Mouse (Mus musculus) ES-Bruce4 (cell line): ENCODE results near the gene Ppp1r14c. TPM values are rescaled to one million over a fixed set of nuclear protein-coding genes. Genes with fewer than 3 reads are reported as not detected.

Experiments
- H3K27ac ChIP-seq: 2 replicates; pipeline ENCODE4 v1.5.1; 2012; ENCODE audit warnings: low read length, inconsistent platforms; ENCODE audit not compliant: insufficient read depth
- H3K27me3 ChIP-seq: 2 replicates; pipeline ENCODE4 v1.6.1; 2012; ENCODE audit warnings: mild to moderate bottlenecking, low read length, inconsistent platforms; ENCODE audit not compliant: control insufficient read depth, poor library complexity, insufficient read depth, severe bottlenecking
- H3K36me3 ChIP-seq: 2 replicates; pipeline ENCODE4 v1.6.1; 2012; ENCODE audit warnings: inconsistent platforms, mild to moderate bottlenecking, low read length, moderate library complexity; ENCODE audit not compliant: control insufficient read depth, poor library complexity, insufficient read depth, severe bottlenecking
- H3K4me1 ChIP-seq: one replicate; pipeline ENCODE4 v1.8.1; 2011; ENCODE audit warnings: low read length; ENCODE audit not compliant: control insufficient read depth, insufficient read depth
- H3K4me3 ChIP-seq: 2 replicates; pipeline ENCODE4 v1.5.1; 2011; ENCODE audit warnings: low read depth, mild to moderate bottlenecking, low read length
- H3K9ac ChIP-seq: 2 replicates; pipeline ENCODE4 v1.6.1; 2012; ENCODE audit warnings: low read depth, mild to moderate bottlenecking, inconsistent platforms; ENCODE audit not compliant: poor library complexity, severe bottlenecking
- H3K9me3 ChIP-seq: replicated peaks from 2 replicates; pipeline ENCODE4 v1.6.1; 2012; ENCODE audit warnings: mild to moderate bottlenecking, low read length, inconsistent platforms; ENCODE audit not compliant: control insufficient read depth, poor library complexity, insufficient read depth, severe bottlenecking
- CTCF ChIP-seq: IDR thresholded peaks from one replicate; pipeline ENCODE4 v1.8.1; 2011; ENCODE audit warnings: low read depth, low read length
- EP300 ChIP-seq: IDR thresholded peaks from 2 replicates; pipeline ENCODE4 v1.6.1; 2011; ENCODE audit warnings: low read depth, low read length; ENCODE audit not compliant: insufficient read depth
- POLR2A ChIP-seq: IDR thresholded peaks from one replicate; pipeline ENCODE4 v1.8.1; 2011; ENCODE audit warnings: low read length; ENCODE audit not compliant: insufficient read depth
- polyA plus RNA-seq: library from polyadenylated mRNA; stranded (reverse); fragments of >200 nt; gene quantifications from 2 replicates; pipeline ENCODE4 v1.2.4, GENCODE M21; 2011; ENCODE audit warnings: low read depth; ENCODE audit not compliant: missing spikeins, insufficient read depth, insufficient read length

The Ppp1r14c gene
- polyA plus RNA-seq, 1 experiment = 8.7 TPM

DNA sequence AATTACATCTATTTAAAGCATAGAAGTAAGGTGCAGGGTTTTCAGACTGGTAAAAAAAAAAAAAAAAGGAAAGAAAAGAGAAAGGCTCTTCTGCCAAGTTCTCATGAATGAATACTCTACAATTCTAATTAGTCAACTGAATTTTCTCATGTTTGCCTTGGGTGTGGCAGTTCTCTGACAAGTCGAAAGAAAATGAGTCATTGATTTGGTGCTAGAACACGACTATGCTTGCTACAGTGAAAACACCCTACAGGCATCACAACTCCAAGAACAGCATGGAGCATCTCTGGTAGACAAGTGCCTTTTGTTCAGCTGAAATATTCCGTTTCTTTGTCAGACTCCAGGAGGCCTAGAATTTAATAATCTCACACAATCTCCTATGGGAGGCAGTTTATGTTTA, 17.3 kb downstream of the Ppp1r14c start:
- Histone ChIP-seq H3K27ac (no peak overlapping the region), H3K4me3 (no peak overlapping the region), H3K4me1 (no peaks in the 10 kb centered on the region), H3K27me3 (no peaks in the 10 kb centered on the region), H3K36me3 (no peaks in the 10 kb centered on the region), H3K9ac (no peak overlapping the region), H3K9me3 (no peaks in the 10 kb centered on the region)
- TF ChIP-seq POLR2A (no peak), CTCF (no peak)

DNA sequence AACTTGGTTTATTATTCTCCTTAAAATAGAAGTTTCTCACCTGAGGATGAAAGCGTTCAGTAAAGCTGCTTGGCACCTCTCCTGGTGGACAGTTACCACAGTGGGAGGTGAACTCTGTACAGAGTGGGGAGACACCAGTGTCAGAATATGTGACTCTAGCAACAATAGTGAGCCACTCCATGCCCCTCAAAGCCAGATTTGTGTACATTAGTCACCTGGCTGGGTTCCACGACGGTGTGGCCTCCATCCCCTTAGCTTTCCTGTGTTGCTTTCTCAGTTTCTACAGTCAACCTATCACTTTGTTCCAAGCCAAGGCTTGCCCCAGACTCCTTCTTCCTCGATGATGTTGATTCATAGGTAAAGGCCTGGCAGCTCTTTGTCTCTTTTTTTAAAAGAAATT, 26.4 kb downstream of the Ppp1r14c start:
- Histone ChIP-seq H3K9me3 (no peaks in the 10 kb centered on the region), H3K9ac (no peak overlapping the region), H3K27me3 (no peaks in the 10 kb centered on the region), H3K4me3 (no peak overlapping the region), H3K36me3 (no peaks in the 10 kb centered on the region), H3K27ac (no peak overlapping the region), H3K4me1 (no peaks in the 10 kb centered on the region)
- TF ChIP-seq EP300 = no peak
- no peak for TF ChIP-seq POLR2A
- TF ChIP-seq CTCF = no peak

DNA sequence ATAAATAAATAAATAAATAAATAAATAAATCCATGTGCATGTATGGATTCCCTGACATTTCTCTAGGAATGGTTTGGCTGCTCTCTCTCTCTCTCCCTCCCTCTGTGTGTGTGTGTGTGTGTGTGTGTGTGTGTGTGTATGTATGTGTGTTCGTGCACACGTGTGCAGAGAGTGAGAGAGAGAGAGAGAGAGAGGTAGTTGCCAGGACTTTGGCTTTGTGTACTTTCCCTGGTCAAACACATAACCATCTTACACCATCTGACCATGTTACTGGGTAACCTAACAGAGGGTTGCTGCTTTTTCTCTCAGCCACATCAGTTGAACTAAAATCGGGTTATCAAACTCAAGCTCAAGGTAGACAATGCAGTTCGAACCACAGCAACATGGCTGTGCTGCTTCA, 27.7 kb downstream of the Ppp1r14c start:
- Histone ChIP-seq H3K36me3 (no peaks in the 10 kb centered on the region), H3K9me3 (no peaks in the 10 kb centered on the region)
- TF ChIP-seq POLR2A (no peak), CTCF (no peak), EP300 (no peak)

DNA sequence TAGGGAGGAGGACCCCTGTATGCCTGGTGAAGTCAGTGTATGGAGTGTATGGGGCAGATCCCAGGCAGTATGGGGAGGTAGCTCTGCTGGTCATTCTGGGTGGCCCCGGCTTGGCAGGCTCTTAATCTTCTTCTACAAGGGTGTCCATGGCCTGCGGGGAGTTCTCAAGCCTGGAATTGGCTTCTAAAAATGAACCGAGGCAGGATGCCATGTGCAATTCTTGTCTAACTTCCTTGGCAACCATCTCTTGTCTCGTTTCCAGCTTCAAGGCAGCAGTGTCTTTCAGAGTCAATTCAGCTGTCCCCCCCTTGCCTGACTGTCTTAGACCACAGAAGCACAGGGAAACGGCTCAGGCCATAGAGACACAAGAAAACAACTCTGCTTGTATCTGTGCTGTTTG, 28.3 kb downstream of the Ppp1r14c start:
- H3K36me3 ChIP-seq = no peaks in the 10 kb centered on the region
- H3K27me3 ChIP-seq = no peaks in the 10 kb centered on the region
- H3K4me3 ChIP-seq = no peak overlapping the region
- TF ChIP-seq CTCF (no peak), EP300 (no peak), POLR2A (no peak)
- H3K27ac ChIP-seq = no peak overlapping the region
- no peaks in the 10 kb centered on the region for H3K9me3 ChIP-seq
- H3K4me1 ChIP-seq = no peaks in the 10 kb centered on the region
- no peak overlapping the region for H3K9ac ChIP-seq

More for the DNA sequence above, 27.7 kb downstream of the Ppp1r14c start:
- Histone ChIP-seq H3K4me3 (no peak overlapping the region), H3K27ac (no peak overlapping the region), H3K27me3 (no peaks in the 10 kb centered on the region), H3K4me1 (no peaks in the 10 kb centered on the region), H3K9ac (no peak overlapping the region)

DNA sequence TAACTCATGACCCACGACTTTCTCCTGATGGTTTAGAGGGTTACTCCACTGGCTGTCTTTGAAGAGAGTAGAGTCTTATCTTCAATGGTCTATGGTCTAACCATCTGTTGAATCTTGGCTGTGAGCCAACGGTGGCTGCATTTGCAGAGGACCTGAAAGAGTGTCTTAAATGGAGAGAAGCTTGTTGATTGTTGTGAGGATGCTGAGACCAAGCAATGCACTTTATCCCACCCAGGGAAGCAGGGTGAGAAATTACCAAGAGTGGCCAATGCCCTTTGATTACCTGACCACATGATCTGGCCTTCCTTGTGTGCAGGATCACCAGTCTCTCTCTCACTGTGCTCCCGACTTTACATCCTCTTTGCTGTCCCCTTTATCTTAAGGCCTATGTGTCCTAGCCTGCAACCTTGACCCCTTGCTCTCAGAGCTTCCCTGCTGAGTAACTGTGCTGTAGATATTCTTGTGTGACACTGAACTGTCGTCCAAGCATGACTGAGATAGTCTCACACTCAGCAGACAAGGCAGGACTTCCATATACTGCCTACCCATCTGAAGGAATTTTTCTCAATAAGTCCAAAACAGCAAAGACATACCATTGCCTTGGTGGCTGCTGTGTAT, 28.9 kb downstream of the Ppp1r14c start:
- TF ChIP-seq CTCF (no peak), POLR2A (no peak), EP300 (no peak)
- Histone ChIP-seq H3K9me3 (no peaks in the 10 kb centered on the region), H3K4me1 (no peaks in the 10 kb centered on the region)

DNA sequence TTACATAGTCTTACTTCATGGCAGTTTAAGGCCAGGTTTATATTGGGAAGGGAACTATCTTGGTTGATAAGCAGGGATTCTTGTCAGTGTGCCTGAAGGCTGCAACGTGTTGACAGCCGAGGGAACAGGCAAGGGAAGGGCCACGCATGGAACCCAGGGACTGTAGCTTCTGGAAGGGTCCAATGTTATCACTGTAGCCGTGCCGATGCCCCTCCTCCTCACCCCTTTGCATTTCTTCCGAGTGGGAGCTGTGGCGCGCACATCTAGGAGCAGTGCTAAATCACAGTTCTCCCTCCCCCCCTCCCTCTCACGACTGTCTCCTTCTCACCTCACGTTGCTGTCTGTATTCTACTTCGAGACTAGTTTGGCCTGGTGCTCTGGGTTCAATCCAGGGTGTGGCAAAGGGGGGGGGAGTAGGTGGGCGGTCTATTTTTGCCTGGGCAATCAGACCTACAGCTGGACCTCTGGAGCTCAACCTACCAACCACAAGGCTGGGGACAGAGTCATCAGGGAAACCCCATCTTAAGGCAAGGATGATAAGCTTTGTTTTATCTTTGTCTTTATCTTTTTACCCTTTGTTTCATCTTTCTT, 29.6 kb downstream of the Ppp1r14c start:
- Histone ChIP-seq H3K4me1 (no peaks in the 10 kb centered on the region), H3K36me3 (no peaks in the 10 kb centered on the region), H3K9ac (no peak overlapping the region), H3K9me3 (no peaks in the 10 kb centered on the region), H3K27me3 (no peaks in the 10 kb centered on the region), H3K27ac (no peak overlapping the region), H3K4me3 (no peak overlapping the region)
- no peak for TF ChIP-seq POLR2A
- TF ChIP-seq EP300 = no peak
- TF ChIP-seq CTCF = no peak

More for the DNA sequence above, 28.9 kb downstream of the Ppp1r14c start:
- no peak overlapping the region for H3K4me3 ChIP-seq
- H3K9ac ChIP-seq = no peak overlapping the region
- H3K36me3 ChIP-seq = no peaks in the 10 kb centered on the region
- no peaks in the 10 kb centered on the region for H3K27me3 ChIP-seq
- no peak overlapping the region for H3K27ac ChIP-seq
